ENCODE assay signal across 27 mouse cellular contexts in the genomic region with DNA sequence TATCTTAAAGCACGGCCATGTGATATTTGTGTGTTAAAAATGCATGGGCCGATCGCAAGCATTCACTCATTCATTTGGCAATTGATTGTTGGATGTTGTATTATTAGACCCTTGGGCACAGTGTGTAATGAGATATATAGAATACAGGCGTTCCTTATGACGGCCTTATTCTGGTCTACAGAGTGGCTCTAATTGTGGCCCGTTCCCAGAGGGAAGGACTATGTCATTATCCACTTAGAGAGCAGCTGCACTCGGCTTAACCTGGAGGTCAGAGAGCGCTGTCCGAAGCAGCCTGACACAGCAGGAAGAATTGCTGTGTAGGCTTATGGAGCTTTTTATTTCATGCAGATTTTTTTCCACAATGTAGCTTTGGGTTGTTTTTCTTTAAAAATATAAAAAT.
DNase-seq lines count a peak whose midpoint lies in the region; ATAC-seq lines count a peak whose summit lies in the region.
"Had no signal": no experiment of that assay in that cellular context is flagged by ENCODE, and none has a peak within 500 bp of the region (broad histone marks: within the 10 kb centered on the region; RNA-seq: fewer than 3 reads in every experiment).

No protein-coding gene starts in this region.

- ATAC-seq in hindbrain, embryonic 12.5 days (ENCODE audit: low FRiP score), result peak; percentile 72
- peak; percentile 68; the same call in 1 of the 2 replicates for ATAC-seq in embryonic facial prominence, embryonic 11.5 days (replicated peaks; ENCODE audit: insufficient number of reproducible peaks, low FRiP score, low TSS enrichment, low read depth)
- ATAC-seq: CD4-positive, CD25-positive, alpha-beta regulatory T cell, adult 4 months; forebrain, embryonic 14.5 days; hindbrain, embryonic 16.5 days had no signal

- no peak for DNase-seq in hindbrain, embryonic 10.5 days (ENCODE audit: low spot score)
- peak; percentile 31 for DNase-seq in retina, embryonic 14.5 days (ENCODE audit: low spot score)
- DNase-seq in retina, postnatal 1 day, result no peak
- peak; percentile 35 for DNase-seq in embryonic facial prominence, embryonic 11.5 days (ENCODE audit: low spot score)
- no peak for DNase-seq in cerebellum, adult 8-10 months
- no peak for DNase-seq in spleen, postnatal 4 days (ENCODE audit: low spot score in 2 of 2)
- DNase-seq: adrenal gland, postnatal 14 days; cerebellum, adult 11 months; cerebellum, adult 9-11 months; gastrocnemius, postnatal 14 days; kidney, adult 18-20 months; kidney, postnatal 36 days; liver, embryonic 13.5 days; lung, adult 18-20 months; lung, postnatal 4 days; right cerebral cortex, postnatal 4 days; thymus, adult 2 months; thymus, postnatal 36 days had no signal

- H3K4me2 ChIP-seq in hindbrain, embryonic 12.5 days (replicated peaks), result no peak overlapping the region
- no peak overlapping the region for H3K4me2 ChIP-seq in embryonic facial prominence, embryonic 11.5 days (ENCODE audit: low read depth, low read length)
- H3K4me2 ChIP-seq: embryonic facial prominence, embryonic 13.5 days; heart, embryonic 15.5 days; limb, embryonic 13.5 days; liver, embryonic 13.5 days had no signal

- H3K4me1 ChIP-seq in hindbrain, embryonic 12.5 days, result peaks cover 13% of the 10 kb centered on the region; the same call in 1 of the 2 replicates
- peaks cover 21% of the 10 kb centered on the region for H3K4me1 ChIP-seq in hindbrain, embryonic 10.5 days (replicated peaks)
- H3K4me1 ChIP-seq in embryonic facial prominence, embryonic 11.5 days (ENCODE audit: control insufficient read depth, insufficient read depth, low read length), result no peaks in the 10 kb centered on the region
- H3K4me1 ChIP-seq: liver, embryonic 13.5 days; megakaryocyte, embryonic 14.5 days had no signal

- H3K36me3 ChIP-seq in hindbrain, embryonic 12.5 days, result peaks cover 6% of the 10 kb centered on the region
- peaks cover 42% of the 10 kb centered on the region for H3K36me3 ChIP-seq in hindbrain, embryonic 10.5 days
- no peaks in the 10 kb centered on the region for H3K36me3 ChIP-seq in embryonic facial prominence, embryonic 11.5 days (replicated peaks; ENCODE audit: control insufficient read depth, insufficient read depth, low read depth, low read length)
- H3K36me3 ChIP-seq: liver, embryonic 13.5 days had no signal

- no peaks in the 10 kb centered on the region for H3K27me3 ChIP-seq in hindbrain, embryonic 12.5 days
- no peaks in the 10 kb centered on the region for H3K27me3 ChIP-seq in hindbrain, embryonic 10.5 days (ENCODE audit: insufficient read depth, poor library complexity, severe bottlenecking)
- no peaks in the 10 kb centered on the region for H3K27me3 ChIP-seq in embryonic facial prominence, embryonic 11.5 days (ENCODE audit: control insufficient read depth, insufficient read depth, low read length)
- H3K27me3 ChIP-seq: embryonic facial prominence, embryonic 13.5 days; heart, embryonic 15.5 days; limb, embryonic 13.5 days; liver, embryonic 13.5 days; megakaryocyte, embryonic 14.5 days had no signal

- H3K4me3 ChIP-seq in hindbrain, embryonic 12.5 days, result no peak overlapping the region
- no peak overlapping the region for H3K4me3 ChIP-seq in hindbrain, embryonic 10.5 days
- H3K4me3 ChIP-seq in embryonic facial prominence, embryonic 11.5 days (ENCODE audit: low read depth, low read length), result no peak overlapping the region
- H3K4me3 ChIP-seq: embryonic facial prominence, embryonic 13.5 days; heart, embryonic 10.5 days; heart, embryonic 15.5 days; limb, embryonic 13.5 days; liver, embryonic 13.5 days; megakaryocyte, embryonic 14.5 days had no signal

- H3K27ac ChIP-seq in hindbrain, embryonic 12.5 days, result no peak overlapping the region
- no peak overlapping the region for H3K27ac ChIP-seq in hindbrain, embryonic 10.5 days
- no peak overlapping the region for H3K27ac ChIP-seq in embryonic facial prominence, embryonic 11.5 days (replicated peaks; ENCODE audit: low read depth, low read length)
- H3K27ac ChIP-seq: embryonic facial prominence, embryonic 13.5 days; heart, embryonic 10.5 days; heart, embryonic 15.5 days; limb, embryonic 13.5 days; liver, embryonic 13.5 days had no signal

- WGBS in hindbrain, embryonic 12.5 days, result 39% methylated on average over 9 of the region's 9 CpGs
- 54% methylated on average over 9 of the region's 9 CpGs for WGBS in hindbrain, embryonic 10.5 days
- WGBS in embryonic facial prominence, embryonic 11.5 days, result 28% methylated on average over 9 of the region's 9 CpGs

- H3K9me3 ChIP-seq in hindbrain, embryonic 12.5 days (replicated peaks), result no peaks in the 10 kb centered on the region
- H3K9me3 ChIP-seq in hindbrain, embryonic 10.5 days, result 0 out of 2 replicates have a peak, but pooled peaks cover 2% of the 10 kb centered on the region
- H3K9me3 ChIP-seq in embryonic facial prominence, embryonic 11.5 days (replicated peaks; ENCODE audit: control insufficient read depth, low read length), result no peaks in the 10 kb centered on the region
- H3K9me3 ChIP-seq: embryonic facial prominence, embryonic 13.5 days; heart, embryonic 10.5 days; heart, embryonic 15.5 days; limb, embryonic 13.5 days; liver, embryonic 13.5 days had no signal

- H3K9ac ChIP-seq in hindbrain, embryonic 12.5 days, result no peak overlapping the region
- H3K9ac ChIP-seq in embryonic facial prominence, embryonic 11.5 days (replicated peaks; ENCODE audit: low read length), result no peak overlapping the region
- H3K9ac ChIP-seq: embryonic facial prominence, embryonic 13.5 days; heart, embryonic 15.5 days; limb, embryonic 13.5 days; liver, embryonic 13.5 days had no signal

Comparison
In these comparisons a context has a peak if more than half of its experiments do, and no peak if none do; other contexts are left out.
1. DNase-seq: peak in retina, embryonic 14.5 days (single experiment) and embryonic facial prominence, embryonic 11.5 days (single experiment); none in hindbrain, embryonic 10.5 days (single experiment), retina, postnatal 1 day (single experiment), cerebellum, adult 8-10 months (single experiment) and spleen, postnatal 4 days (0 of 2).